Mouse (Mus musculus) thymus, postnatal 25 days (tissue): ENCODE data around the gene Tmbim7.
"Not testable (repeated sequence)": the region's sequence is repeated elsewhere in the genome, so short reads cannot be mapped to it uniquely, and the experiment has no call there.

ENCODE experiments used
- DNase-seq: peaks from one replicate; pipeline ENCODE4 v3.0.0; 2022

The Tmbim7 gene

DNA sequence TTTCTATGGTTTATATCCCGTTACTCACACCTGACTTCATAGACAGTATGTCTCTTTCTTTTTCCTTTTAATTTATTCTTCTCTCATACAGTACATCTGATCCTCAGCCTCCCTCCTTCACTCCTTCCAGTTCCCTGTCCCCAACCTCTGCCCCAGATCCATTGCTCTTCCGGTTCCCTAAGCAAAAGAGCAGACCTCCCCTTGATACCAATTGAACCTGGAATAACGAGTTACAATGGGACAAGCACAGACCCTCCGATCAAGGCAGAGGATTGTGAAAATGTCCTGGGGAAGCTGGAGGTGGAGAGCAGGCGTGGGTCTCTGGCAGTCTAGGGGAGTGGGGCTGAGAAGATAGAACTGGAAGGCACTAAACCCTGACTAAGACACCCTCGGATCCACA is at the start of gene Tmbim7:
Gene Tmbim7, plus strand, starts transcription at position 301 of the 400 bp plus-strand sequence.
- no peak for DNase-seq

GRCm38 (mm10) chr5:3607114-3607513 is 43.9 kb upstream of the Tmbim7 start:
- no peak for DNase-seq

- DNase-seq = no peak
Observed at GRCm38 (mm10) chr5:3609241-3609640, 41.7 kb upstream of the Tmbim7 start.

DNA sequence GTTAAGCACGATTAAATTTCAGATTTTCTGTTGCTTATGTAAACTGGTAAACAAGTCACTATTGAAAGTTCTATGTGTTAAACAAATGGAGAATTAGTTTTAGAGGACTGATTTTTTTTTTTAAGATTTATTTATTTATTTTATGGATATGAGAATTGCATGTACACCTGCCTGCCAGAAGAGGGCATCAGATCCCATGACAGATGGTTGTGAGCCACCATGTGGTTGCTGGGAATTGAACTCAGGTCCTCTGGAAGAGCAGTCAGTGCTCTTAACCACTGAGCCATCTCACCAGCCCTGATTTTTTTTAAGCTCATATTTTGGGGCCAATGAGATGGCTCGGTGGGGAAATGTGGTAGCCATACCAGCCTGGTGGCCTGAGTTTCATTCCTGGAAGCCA is 39.1 kb upstream of the Tmbim7 start:
- DNase-seq = not testable (repeated sequence)

GRCm38 (mm10) chr5:3620486-3620885 is 30.5 kb upstream of the Tmbim7 start:
- no peak for DNase-seq

DNA sequence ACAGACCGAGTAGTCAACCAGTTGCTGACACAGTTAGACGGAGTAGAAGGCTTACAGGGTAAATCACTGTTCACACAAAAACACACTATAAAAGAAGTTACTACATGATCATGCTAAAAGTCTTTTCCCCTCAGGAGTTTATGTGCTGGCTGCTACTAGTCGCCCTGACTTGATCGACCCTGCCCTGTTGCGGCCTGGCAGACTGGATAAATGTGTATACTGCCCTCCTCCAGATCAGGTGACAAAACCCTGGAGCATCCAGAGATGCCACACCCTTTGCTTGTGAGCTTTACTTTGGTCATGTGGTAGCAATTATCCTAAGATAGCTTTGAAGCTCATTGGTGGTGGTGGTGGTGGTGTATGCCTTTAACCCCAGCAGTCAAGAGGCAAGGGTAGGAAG is 20.9 kb upstream of the Tmbim7 start:
- DNase-seq = no peak

- no peak for DNase-seq
Observed at GRCm38 (mm10) chr5:3631512-3632271, 19.3 kb upstream of the Tmbim7 start.

DNA sequence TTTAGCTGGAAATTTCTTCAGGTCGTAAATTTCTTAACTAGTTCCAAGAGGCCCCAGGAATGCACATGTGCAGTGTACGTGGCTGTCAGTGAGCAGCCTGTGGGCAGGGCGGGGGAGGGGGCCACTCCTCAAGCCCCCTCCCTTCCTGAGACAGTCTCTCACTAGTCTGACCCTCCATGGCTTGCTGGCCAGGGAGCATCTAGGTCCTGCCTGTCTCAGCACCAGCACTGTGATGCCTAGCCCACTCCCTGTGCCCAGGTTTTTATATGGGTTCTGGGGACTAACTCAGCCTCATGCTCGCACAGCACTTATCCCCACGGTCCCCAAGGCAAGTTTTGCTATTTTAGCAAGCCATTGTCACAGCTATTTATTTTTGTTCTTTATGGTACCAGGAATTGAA is 18.7 kb upstream of the Tmbim7 start:
- DNase-seq = no peak

GRCm38 (mm10) chr5:3633315-3633714 is 17.7 kb upstream of the Tmbim7 start:
- DNase-seq = no peak

DNA sequence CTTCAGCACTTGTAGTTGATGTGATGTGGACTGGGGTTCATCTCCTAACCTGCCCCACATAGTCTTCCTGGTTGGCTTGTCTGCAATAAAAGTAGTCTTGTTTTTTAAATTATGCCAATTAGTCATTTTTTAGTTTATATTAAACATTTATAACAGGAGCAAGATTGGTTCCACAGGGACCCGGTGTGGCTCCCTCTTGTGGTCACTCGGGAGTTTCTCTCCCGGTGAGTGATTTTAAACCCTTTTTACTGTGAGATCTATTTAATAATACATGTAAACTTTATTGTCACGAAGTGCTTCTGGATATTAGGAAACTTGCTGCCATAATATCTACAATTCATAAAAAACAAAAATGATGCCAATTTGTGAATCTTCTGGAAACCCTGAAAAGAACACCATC is 17.0 kb upstream of the Tmbim7 start:
- peak; percentile 11 for DNase-seq

GRCm38 (mm10) chr5:3635286-3635685 is 15.7 kb upstream of the Tmbim7 start:
- no peak for DNase-seq

GRCm38 (mm10) chr5:3644621-3645020 is 6.4 kb upstream of the Tmbim7 start:
- DNase-seq = no peak

GRCm38 (mm10) chr5:3645326-3645725 is 5.7 kb upstream of the Tmbim7 start:
- no peak for DNase-seq

DNA sequence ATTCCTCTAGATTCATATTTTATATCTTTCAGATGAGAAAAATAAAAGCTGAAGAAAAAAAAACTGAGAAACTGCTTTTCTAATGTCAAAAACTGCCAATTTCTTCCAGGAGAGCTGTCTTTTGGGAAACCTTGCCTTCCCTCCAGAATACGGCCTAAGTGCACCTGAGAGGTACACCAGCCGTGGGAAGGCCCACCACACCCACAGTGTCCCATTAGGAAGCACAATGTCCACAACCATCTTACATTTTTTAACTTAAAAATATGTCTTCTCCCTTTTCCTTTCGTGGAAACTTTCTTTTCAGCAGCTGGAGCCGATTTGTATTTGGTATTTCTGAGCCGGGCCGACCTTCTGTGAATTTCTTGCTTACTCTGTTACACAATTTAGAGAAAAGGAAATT is 4.4 kb upstream of the Tmbim7 start:
- no peak for DNase-seq

- DNase-seq = peak; percentile 63
Observed at GRCm38 (mm10) chr5:3646991-3647707, 3.8 kb upstream of the Tmbim7 start.

- peak; percentile 90 for DNase-seq
Observed at GRCm38 (mm10) chr5:3647708-3648121, 3.3 kb upstream of the Tmbim7 start.

- DNase-seq = no peak
Observed at GRCm38 (mm10) chr5:3648206-3648848, 2.7 kb upstream of the Tmbim7 start.

DNA sequence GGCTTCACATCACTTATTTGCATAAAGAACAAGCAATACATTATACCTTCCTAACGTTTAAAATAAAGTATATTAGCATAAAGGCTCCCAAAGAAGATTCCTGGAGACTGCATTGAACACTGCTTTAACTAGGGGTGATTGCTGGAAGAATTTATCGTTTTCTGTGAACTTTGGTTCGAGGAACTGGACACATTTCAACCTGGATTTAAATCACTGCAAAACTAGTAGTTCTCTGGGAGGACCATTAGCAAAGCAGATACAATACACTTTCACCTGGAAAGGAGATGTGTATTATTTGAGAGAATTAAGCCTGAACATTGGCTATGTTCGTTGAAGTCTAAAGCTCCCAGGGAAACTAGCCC is 2.2 kb upstream of the Tmbim7 start:
- DNase-seq = no peak

DNA sequence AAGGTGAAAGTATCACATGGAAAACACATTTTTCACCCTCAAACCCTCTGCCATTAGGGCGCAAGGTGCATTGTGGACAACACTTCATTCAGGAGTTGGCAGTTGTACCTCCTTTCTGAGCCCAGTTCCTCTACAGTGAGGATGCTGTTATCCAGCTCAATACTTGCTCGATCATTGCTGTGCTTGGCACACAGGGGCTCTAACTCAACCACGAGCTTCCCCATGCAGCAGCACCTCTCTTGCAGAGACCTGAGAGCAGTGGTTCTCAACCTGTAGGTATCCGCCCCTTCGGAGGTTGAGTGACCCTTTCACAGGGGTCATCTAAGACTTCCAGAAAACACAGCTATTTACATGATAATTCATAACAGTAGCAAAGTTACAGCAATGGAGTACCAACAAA is 640 bp downstream of the Tmbim7 start:
- DNase-seq = no peak

DNA sequence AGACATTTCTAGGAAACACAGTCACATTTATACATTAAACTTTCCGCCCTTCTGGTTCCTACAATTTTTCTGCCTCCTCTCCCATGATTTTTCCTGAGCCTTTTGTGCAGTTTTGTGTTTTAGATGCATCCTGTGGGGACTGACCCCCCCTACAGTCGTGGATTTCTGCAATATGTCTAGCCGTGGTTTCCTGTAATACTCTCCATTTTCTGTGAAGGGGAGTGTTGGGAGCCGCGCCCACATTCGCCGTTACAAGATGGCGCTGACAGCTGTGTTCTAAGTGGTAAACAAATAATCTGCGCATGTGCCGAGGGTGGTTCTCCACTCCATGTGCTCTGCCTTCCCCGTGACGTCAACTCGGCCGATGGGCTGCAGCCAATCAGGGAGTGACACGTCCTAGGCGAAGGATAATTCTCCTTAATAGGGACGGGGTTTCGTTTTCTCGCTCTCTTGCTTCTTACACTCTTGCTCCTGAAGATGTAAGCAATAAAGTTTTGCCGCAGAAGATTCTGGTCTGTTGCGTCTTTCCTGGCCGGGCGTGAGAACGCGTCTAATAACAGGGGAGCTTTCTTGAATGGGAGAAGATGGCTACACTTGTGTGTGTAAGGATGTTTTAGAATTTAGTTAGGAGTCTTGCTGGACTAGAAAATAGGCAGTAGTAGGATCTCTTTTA is 2.1 kb downstream of the Tmbim7 start:
- DNase-seq = not testable (repeated sequence)

GRCm38 (mm10) chr5:3653801-3654200 is 2.8 kb downstream of the Tmbim7 start:
- no peak for DNase-seq

DNA sequence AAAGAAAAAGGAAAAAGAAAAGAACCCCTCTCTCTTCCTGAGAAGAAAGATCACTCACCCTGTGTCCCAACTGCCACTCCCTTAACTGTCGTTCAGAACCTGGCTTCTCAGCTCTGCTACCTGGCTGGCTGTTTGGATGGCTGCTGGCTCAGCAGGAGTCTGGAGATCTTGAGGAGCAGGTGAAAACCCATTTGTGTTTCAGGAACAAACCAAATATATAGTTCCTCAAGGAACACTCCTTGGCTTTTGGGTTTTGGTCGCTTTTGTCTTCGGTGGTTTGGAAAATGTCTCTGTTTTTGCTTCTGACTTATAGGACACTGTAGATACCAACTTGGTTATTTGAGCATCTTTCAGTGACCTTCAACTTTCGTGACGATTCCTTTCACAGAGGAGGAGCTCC is 6.1 kb downstream of the Tmbim7 start, which contains the start of gene Gatad1:
Gene Gatad1, minus strand, starts transcription at position 101 of the 400 bp plus-strand sequence.
- no peak for DNase-seq

GRCm38 (mm10) chr5:3665225-3665624 is 14.2 kb downstream of the Tmbim7 start:
- no peak for DNase-seq
